Mouse (Mus musculus) intestine, embryonic 15.5 days (tissue): ENCODE results near the gene Gdf15. TPM values are rescaled to one million over a fixed set of nuclear protein-coding genes. Genes with fewer than 3 reads are reported as not detected.

Experiments used
- ATAC-seq: fragments of 200-750 bp; cut with Nextera tagmentation; 2 replicates; pipeline ENCODE4 v1.8.0; 2017; ENCODE audit warnings: moderate TSS enrichment, moderate library complexity
- H3K27ac ChIP-seq: fragments of 300-500 bp; sonication (generic); 2 replicates; pipeline ENCODE4 v1.5.1; 2015; ENCODE audit warnings: mild to moderate bottlenecking, inconsistent platforms
- H3K27me3 ChIP-seq: fragments of 300-500 bp; sonication (generic); replicated peaks from 2 replicates; pipeline ENCODE4 v1.6.1; 2015; ENCODE audit warnings: inconsistent platforms
- H3K36me3 ChIP-seq: fragments of 300-500 bp; sonication (generic); 2 replicates; pipeline ENCODE4 v1.6.1; 2015; ENCODE audit warnings: inconsistent platforms
- H3K4me1 ChIP-seq: fragments of 300-500 bp; sonication (generic); replicated peaks from 2 replicates; pipeline ENCODE4 v1.6.1; 2015; ENCODE audit warnings: inconsistent platforms
- H3K4me2 ChIP-seq: fragments of 300-500 bp; sonication (generic); replicated peaks from 2 replicates; pipeline ENCODE4 v1.6.1; 2015; ENCODE audit warnings: mild to moderate bottlenecking, inconsistent platforms
- H3K4me3 ChIP-seq: fragments of 300-500 bp; sonication (generic); replicated peaks from 2 replicates; pipeline ENCODE4 v1.5.1; 2015; ENCODE audit warnings: inconsistent platforms
- H3K9ac ChIP-seq: fragments of 300-500 bp; sonication (generic); 2 replicates; pipeline ENCODE4 v1.6.1; 2015; ENCODE audit warnings: inconsistent platforms
- H3K9me3 ChIP-seq: fragments of 300-500 bp; sonication (generic); 2 replicates; pipeline ENCODE4 v1.6.1; 2016; ENCODE audit warnings: inconsistent platforms
- WGBS: fragments of 180-500 bp; shearing (Covaris S2); methylation state at CpG from one replicate; pipeline ENCODE4 v1.1.7; 2015; 5-methylcytosine and 5-hydroxymethylcytosine counted together
- polyA plus RNA-seq: library from polyadenylated mRNA; unstranded; fragments of >200 nt; fragmentation: Nextera tagmentation; extraction: Ambion mirVana; gene quantifications from 2 replicates; pipeline ENCODE4 v1.2.1, GENCODE M21; 2015

The Gdf15 gene
- polyA plus RNA-seq, 1 experiment from 2014 or later, result 2.3 TPM

GRCm38 (mm10) chr8:70643019-70643418 lies 10.8 kb upstream of the Gdf15 start:
- Histone ChIP-seq H3K27me3 (no peaks in the 10 kb centered on the region), H3K9ac (no peak overlapping the region), H3K36me3 (no peaks in the 10 kb centered on the region), H3K9me3 (no peaks in the 10 kb centered on the region), H3K4me2 (no peak overlapping the region), H3K27ac (no peak overlapping the region), H3K4me1 (peaks cover 29% of the 10 kb centered on the region), H3K4me3 (no peak overlapping the region)
- WGBS, result 65% methylated on average over 3 of the region's 3 CpGs
- no peak for ATAC-seq

GRCm38 (mm10) chr8:70638752-70639151 lies 6.5 kb upstream of the Gdf15 start:
- Histone ChIP-seq H3K4me3 (no peak overlapping the region), H3K9me3 (no peaks in the 10 kb centered on the region), H3K4me1 (peaks cover 20% of the 10 kb centered on the region; the same call in 1 of the 2 replicates), H3K27me3 (no peaks in the 10 kb centered on the region), H3K9ac (no peak overlapping the region), H3K27ac (0 out of 2 replicates have a peak overlapping the region, but pooled peaks have one; percentile 32), H3K36me3 (no peaks in the 10 kb centered on the region), H3K4me2 (no peak overlapping the region)
- 53% methylated on average over 9 of the region's 9 CpGs for WGBS
- ATAC-seq, result peak; percentile 53

GRCm38 (mm10) chr8:70636838-70637237 lies 4.6 kb upstream of the Gdf15 start:
- 53% methylated on average over 8 of the region's 8 CpGs for WGBS

GRCm38 (mm10) chr8:70635527-70635926 lies 3.3 kb upstream of the Gdf15 start:
- Histone ChIP-seq H3K9me3 (no peaks in the 10 kb centered on the region), H3K4me2 (no peak overlapping the region), H3K36me3 (no peaks in the 10 kb centered on the region), H3K4me3 (no peak overlapping the region), H3K27ac (no peak overlapping the region), H3K27me3 (no peaks in the 10 kb centered on the region), H3K9ac (no peak overlapping the region), H3K4me1 (peaks cover 41% of the 10 kb centered on the region)
- no peak for ATAC-seq
- 78% methylated on average over 6 of the region's 6 CpGs for WGBS

More at GRCm38 (mm10) chr8:70636838-70637237, 4.6 kb upstream of the Gdf15 start:
- Histone ChIP-seq H3K9ac (no peak overlapping the region; the same call in 1 of the 2 replicates), H3K4me2 (0 out of 2 replicates have a peak overlapping the region, but pooled peaks have one; percentile 9), H3K27ac (peak overlapping the region; percentile 67), H3K9me3 (no peaks in the 10 kb centered on the region), H3K4me3 (no peak overlapping the region), H3K27me3 (no peaks in the 10 kb centered on the region), H3K4me1 (peaks cover 28% of the 10 kb centered on the region), H3K36me3 (no peaks in the 10 kb centered on the region)
- ATAC-seq, result peak; percentile 63

GRCm38 (mm10) chr8:70634066-70634465 lies 1.8 kb upstream of the Gdf15 start:
- H3K4me2 ChIP-seq, result no peak overlapping the region
- H3K36me3 ChIP-seq, result no peaks in the 10 kb centered on the region
- WGBS, result 57% methylated on average over 6 of the region's 6 CpGs
- H3K9ac ChIP-seq, result no peak overlapping the region
- no peaks in the 10 kb centered on the region for H3K27me3 ChIP-seq
- peaks cover 49% of the 10 kb centered on the region for H3K4me1 ChIP-seq
- H3K9me3 ChIP-seq, result no peaks in the 10 kb centered on the region
- H3K4me3 ChIP-seq, result no peak overlapping the region
- no peak overlapping the region for H3K27ac ChIP-seq
- ATAC-seq, result no peak

- ATAC-seq, result peak; percentile 18
- peaks cover 43% of the 10 kb centered on the region for H3K4me1 ChIP-seq
Measured at GRCm38 (mm10) chr8:70631436-70631835, 820 bp downstream of the Gdf15 start.

GRCm38 (mm10) chr8:70630532-70631381 lies 1.5 kb downstream of the Gdf15 start:
- Histone ChIP-seq H3K36me3 (no peaks in the 10 kb centered on the region), H3K4me1 (peaks cover 43% of the 10 kb centered on the region), H3K9me3 (no peaks in the 10 kb centered on the region), H3K9ac (peak overlapping the region; percentile 17; the same call in 1 of the 2 replicates), H3K27ac (peak overlapping the region; percentile 59), H3K4me3 (peak overlapping the region; percentile 22), H3K27me3 (no peaks in the 10 kb centered on the region), H3K4me2 (peak overlapping the region; percentile 84)
- WGBS, result 15% methylated on average over 22 of the region's 22 CpGs
- peak; percentile 60 for ATAC-seq

More at GRCm38 (mm10) chr8:70631436-70631835, 820 bp downstream of the Gdf15 start:
- Histone ChIP-seq H3K9ac (peak overlapping the region; percentile 17), H3K9me3 (no peaks in the 10 kb centered on the region), H3K27ac (peak overlapping the region; percentile 59; the same call in 1 of the 2 replicates), H3K4me3 (peak overlapping the region; percentile 22), H3K4me2 (peak overlapping the region; percentile 84), H3K36me3 (no peaks in the 10 kb centered on the region), H3K27me3 (no peaks in the 10 kb centered on the region)
- 13% methylated on average over 24 of the region's 24 CpGs for WGBS

- peak overlapping the region; percentile 51 for H3K9ac ChIP-seq
- peak; percentile 90 for ATAC-seq
- under 1% methylated on average over 60 of the region's 60 CpGs for WGBS
- H3K36me3 ChIP-seq, result no peaks in the 10 kb centered on the region
- H3K27ac ChIP-seq, result peak overlapping the region; percentile 61; the same call in 1 of the 2 replicates
- peak overlapping the region; percentile 84 for H3K4me2 ChIP-seq
- H3K27me3 ChIP-seq, result no peaks in the 10 kb centered on the region
- peak overlapping the region; percentile 49 for H3K4me3 ChIP-seq
- peaks cover 38% of the 10 kb centered on the region for H3K4me1 ChIP-seq
- no peaks in the 10 kb centered on the region for H3K9me3 ChIP-seq
Measured at GRCm38 (mm10) chr8:70629574-70630531, 2.4 kb downstream of the Gdf15 start.

- Histone ChIP-seq H3K9me3 (no peaks in the 10 kb centered on the region), H3K9ac (no peak overlapping the region), H3K36me3 (no peaks in the 10 kb centered on the region), H3K27ac (no peak overlapping the region), H3K4me2 (peak overlapping the region; percentile 84), H3K27me3 (no peaks in the 10 kb centered on the region), H3K4me1 (peaks cover 35% of the 10 kb centered on the region), H3K4me3 (no peak overlapping the region; the same call in 1 of the 2 replicates)
- ATAC-seq, result no peak
- WGBS, result 58% methylated on average over 7 of the region's 7 CpGs
Measured at GRCm38 (mm10) chr8:70628986-70629490, 3.2 kb downstream of the Gdf15 start.

GRCm38 (mm10) chr8:70627041-70627440 lies 5.2 kb downstream of the Gdf15 start:
- 87% methylated on average over 5 of the region's 5 CpGs for WGBS
- Histone ChIP-seq H3K4me2 (no peak overlapping the region), H3K4me3 (no peak overlapping the region), H3K4me1 (peaks cover 26% of the 10 kb centered on the region), H3K27me3 (no peaks in the 10 kb centered on the region), H3K27ac (no peak overlapping the region), H3K9me3 (no peaks in the 10 kb centered on the region), H3K36me3 (no peaks in the 10 kb centered on the region), H3K9ac (no peak overlapping the region)
- ATAC-seq, result no peak

- WGBS, result 15% methylated on average over 5 of the region's 5 CpGs
- Histone ChIP-seq H3K27me3 (no peaks in the 10 kb centered on the region), H3K4me2 (no peak overlapping the region), H3K36me3 (no peaks in the 10 kb centered on the region), H3K4me3 (no peak overlapping the region), H3K9ac (no peak overlapping the region), H3K9me3 (no peaks in the 10 kb centered on the region), H3K27ac (no peak overlapping the region), H3K4me1 (peaks cover 7% of the 10 kb centered on the region; the same call in 1 of the 2 replicates)
- ATAC-seq, result no peak
Measured at GRCm38 (mm10) chr8:70625104-70625503, 7.2 kb downstream of the Gdf15 start.
